Mouse (Mus musculus) gastrocnemius, adult 18-20 months (tissue): ENCODE results near the gene Med26. TPM values are rescaled to one million over a fixed set of nuclear protein-coding genes. Genes with fewer than 3 reads are reported as not detected.
A peak's percentile ranks its signal among the peaks of the same experiment; 100 is the strongest.

ENCODE experiments used
- DNase-seq: peaks from one replicate; pipeline ENCODE4 v3.0.0; 2021; ENCODE audit warnings: low spot score
- total RNA-seq, 2 experiments: library from RNA; stranded (reverse); gene quantifications; 2 replicates each; pipeline ENCODE4 v1.2.3; 2021

The Med26 gene
- total RNA-seq, 2 experiments from 2014 or later, result 7.4 to 15.8 TPM

DNA sequence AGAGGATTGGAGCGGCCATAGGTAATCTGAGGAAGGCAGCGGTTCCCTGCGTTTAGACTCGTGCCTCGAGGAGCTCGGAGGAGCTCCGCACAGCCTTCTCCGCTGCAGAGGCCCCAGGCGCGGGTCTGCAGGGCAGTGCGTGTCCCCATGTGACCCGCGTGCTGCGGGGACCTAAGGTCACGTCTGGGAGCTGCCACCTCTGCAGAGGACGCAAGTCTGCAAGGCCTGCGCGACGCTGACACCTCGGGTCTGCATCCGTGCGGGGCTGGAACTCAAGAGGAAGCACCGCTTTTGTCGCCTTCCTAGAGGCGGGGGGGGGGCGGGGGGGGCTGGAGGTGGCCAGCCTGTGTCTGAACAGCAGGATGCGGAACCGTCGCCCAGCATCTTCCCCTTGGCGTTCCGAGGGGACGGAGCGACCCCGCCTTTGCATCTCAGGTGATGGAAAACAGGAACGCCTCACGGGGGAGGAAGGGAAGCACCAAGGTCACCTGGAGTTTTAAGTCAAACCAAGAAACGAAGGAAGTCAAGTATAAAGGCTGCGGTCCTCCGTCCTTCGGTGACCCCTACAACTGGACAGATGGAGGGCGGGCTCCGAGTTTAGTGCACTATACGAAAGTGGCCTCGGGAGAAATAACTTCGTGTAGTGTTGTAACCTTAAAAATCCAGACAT is 709 bp upstream of the Med26 start:
- DNase-seq, result peak; percentile 9

GRCm38 (mm10) chr8:72547122-72547801 is 808 bp downstream of the Med26 start:
- DNase-seq, result no peak

- no peak for DNase-seq
Observed at GRCm38 (mm10) chr8:72539234-72539633, 8.8 kb downstream of the Med26 start.

DNA sequence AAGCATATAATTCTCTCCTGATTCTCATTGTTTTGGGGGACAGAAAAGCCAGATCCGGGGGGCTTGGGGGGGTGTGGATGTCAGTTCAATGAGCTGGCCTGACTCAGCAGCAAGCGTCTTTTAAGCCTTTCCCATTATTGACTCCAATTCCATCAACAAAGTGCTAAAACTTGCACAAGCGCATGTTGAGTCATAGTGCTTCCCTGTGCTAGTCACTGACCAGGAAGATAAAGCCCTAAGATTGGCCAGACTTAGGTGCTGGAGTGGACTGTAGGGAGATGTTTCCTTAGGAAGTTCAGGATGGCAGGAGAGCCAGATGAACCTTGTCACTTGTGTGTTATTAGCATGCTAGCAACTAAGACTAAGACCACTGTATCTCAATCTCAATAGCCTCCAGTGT is 13.2 kb downstream of the Med26 start:
- DNase-seq, result no peak

GRCm38 (mm10) chr8:72532103-72532502 is 16.0 kb downstream of the Med26 start:
- no peak for DNase-seq

DNA sequence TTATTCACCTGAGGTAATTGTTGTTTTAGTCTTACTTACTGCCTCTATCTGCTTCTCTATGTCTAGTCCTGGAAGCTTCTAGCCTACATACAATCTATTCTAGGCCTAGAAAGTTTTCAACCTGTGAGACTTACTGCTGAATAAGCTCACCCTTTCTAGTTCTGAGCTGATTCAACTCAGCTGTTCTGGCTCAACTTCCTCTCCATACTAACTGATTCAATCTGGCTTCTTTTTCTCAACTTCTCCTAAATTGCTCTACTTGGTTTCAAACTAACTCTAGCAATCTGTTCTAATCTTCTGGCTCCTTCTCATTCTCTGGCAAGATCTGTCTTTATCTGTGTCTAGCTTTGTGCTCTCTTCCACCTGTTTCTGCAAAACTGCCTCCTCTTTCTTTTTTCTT is 26.2 kb downstream of the Med26 start:
- no peak for DNase-seq

- DNase-seq, result no peak
Observed at GRCm38 (mm10) chr8:72517421-72517988, 30.6 kb downstream of the Med26 start.

GRCm38 (mm10) chr8:72513158-72513557 is 34.9 kb downstream of the Med26 start:
- no peak for DNase-seq

- DNase-seq, result peak; percentile 40
Observed at GRCm38 (mm10) chr8:72512648-72513047, 35.4 kb downstream of the Med26 start.

DNA sequence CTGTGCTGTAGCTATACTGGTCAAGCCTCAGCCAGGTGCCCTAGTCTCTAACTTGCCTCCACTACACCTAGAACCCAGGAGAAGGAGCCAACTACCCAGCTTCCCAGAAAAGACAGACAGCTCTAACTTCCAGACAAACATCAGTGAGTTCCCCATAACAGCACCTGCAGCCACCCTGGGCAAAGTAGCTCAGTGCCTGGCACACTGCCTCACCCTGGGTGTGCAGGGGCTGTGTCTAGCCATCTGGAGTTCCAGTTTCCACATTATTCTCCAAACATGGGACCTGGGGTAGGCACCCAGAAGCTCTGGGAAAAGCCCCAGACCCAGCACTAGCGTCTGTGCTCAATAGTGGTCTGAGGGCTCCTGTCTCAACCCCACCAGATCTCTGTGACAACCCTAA is 40.6 kb downstream of the Med26 start:
- no peak for DNase-seq

- no peak for DNase-seq
Observed at GRCm38 (mm10) chr8:72504637-72505314, 43.3 kb downstream of the Med26 start.

GRCm38 (mm10) chr8:72504137-72504536 is 43.9 kb downstream of the Med26 start:
- DNase-seq, result no peak

DNA sequence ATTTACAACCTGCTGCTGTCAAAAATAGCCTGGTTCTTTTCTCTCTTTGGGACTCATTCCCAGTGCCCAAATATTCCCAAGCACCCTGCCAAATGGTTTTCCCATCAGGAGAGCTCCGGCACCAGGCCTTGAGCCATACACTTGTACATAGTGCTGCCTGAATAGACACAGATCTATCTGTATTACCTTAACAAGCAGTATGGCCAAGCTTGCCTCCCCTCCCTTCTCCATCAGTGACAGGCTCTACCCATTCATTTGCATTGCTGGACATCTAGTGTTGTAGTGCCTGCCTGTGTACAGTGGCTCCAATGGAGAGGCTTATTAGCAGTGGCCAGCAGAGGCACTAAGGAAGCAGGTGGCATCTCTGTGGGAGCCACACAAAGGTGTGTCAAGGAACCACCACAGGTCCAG is 47.5 kb downstream of the Med26 start:
- peak; percentile 51 for DNase-seq

DNA sequence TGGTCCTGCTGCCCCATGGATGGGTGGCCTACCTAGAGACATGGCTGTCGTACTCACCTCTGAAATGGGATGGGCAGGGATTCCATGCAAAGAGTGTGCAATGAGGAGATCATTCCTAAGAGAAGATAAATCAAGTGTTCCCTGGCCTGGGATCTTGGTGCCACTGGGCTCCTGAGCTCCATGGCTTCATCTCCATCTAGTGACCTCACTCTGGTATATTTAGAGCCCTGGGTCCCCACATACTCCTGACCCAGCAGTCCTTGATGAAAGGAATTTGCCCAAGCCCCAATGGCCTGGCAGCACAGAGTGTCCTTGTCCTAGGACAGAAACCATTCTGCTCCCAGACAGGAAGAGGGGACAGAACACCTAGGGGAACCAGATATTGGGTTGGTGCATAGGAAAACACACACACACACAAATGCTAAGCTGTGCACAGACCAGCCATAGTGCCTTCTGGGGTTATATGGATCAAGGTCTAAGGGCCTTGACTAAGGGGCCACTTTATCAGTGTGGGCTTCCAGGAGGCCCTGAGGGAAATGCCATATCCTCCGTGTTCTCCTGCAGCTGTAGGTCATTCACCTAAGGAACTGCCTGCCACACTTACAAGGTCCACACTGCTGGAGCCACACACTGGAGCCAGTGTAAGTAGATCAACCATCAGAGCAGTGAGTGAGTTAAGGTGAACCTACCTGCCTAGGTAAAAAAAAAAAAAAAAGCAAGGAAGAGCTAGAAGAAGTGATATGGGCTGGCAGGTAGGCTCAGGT is 48.4 kb downstream of the Med26 start:
- peak; percentile 86 for DNase-seq

DNA sequence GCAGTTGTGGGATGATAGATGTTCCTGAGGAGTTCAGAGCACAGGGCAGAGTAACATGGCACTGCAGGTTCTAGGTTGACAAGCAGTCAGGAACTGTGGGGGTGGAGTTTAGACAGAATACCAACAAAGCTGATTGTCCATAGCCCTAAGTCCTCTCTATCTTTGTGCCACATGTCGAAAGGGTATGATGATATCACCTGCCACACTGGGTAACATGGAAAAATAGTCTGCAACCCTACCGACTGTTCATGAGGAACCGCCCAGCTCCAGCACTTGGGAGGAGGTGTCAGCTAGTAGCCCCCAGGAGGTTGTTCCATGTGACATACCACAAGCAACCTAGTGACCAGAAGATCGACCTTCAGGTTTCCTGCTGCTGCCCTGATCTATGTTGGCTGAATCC is 49.5 kb downstream of the Med26 start:
- no peak for DNase-seq

- DNase-seq, result no peak
Observed at GRCm38 (mm10) chr8:72497911-72498310, 50.2 kb downstream of the Med26 start.

GRCm38 (mm10) chr8:72496217-72496616 is 51.9 kb downstream of the Med26 start:
- DNase-seq, result no peak

GRCm38 (mm10) chr8:72495411-72496111 is 52.5 kb downstream of the Med26 start:
- DNase-seq, result no peak

DNA sequence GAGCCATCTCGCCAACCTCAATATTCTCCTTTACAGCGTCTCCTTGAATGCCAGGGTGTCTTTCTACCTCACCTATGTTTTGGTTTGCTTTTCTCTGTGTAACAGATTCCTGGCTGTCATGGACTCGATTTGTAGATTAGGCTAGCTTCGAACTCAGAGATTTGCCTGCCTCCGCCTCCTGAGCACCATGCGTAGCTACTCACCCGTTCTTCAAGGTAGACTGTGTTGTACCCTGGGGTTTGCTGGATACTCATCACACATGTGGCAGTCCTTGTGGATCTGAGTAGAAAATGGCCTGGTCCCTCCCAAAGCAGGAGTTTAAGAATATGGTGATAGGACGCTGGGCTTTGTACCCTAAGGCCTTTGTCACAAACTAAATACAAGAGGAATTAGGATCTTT is 54.7 kb downstream of the Med26 start:
- no peak for DNase-seq

DNA sequence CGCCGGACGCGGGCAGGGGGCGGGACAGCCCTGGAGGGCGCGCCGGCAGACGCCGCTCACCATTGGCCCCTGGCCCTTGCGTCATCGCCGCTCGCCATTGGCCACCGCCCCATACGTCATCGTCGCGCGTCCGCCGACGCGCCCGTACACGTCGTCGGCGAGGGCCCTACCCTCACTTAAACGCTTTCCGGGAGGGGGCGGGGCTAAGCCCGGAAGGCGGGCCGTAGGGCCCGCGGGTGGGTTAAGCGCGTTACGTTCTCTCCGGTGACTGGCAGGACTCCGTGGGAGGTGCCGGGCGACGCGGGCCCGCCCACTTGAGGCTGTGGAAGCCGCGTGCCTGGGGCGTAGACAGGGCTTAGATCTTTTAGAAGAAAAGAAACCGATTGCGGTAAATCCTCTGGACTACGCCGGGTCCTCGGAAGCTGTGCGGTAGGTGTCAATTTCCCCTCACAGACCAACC is 55.4 kb downstream of the Med26 start:
- peak; percentile 99 for DNase-seq
